7 mouse cellular contexts compared by ENCODE assay signal in genomic region chr17:56957763-56958429, GRCm38 (mm10). TPM values are rescaled to one million over a fixed set of nuclear protein-coding genes. Genes with fewer than 3 reads are reported as not detected.
A peak's percentile ranks its signal among the peaks of the same experiment; 100 is the strongest.
DNase-seq lines count a peak whose midpoint lies in the region; ATAC-seq lines count a peak whose summit lies in the region.

No protein-coding gene starts in this region.

- DNase-seq in 3134 (ENCODE audit: extremely low read depth, insufficient read length, low spot score), result peak; percentile 28
- peak; percentile 47 for DNase-seq in CD4-positive helper T cell, adult 2 months (ENCODE audit: low read depth, low spot score)
- peak; percentile 54 for DNase-seq in lung, postnatal 36 days
- DNase-seq in thymus, postnatal 36 days, result peak; percentile 13 to 35
- no peak for DNase-seq in left cerebral cortex, adult 8-10 months (ENCODE audit: low spot score in 2 of 2)
- DNase-seq in right cerebral cortex, postnatal 10 days (ENCODE audit: low spot score in 2 of 2), result no peak

- ATAC-seq in granulocyte monocyte progenitor cell, adult 5-6 weeks (replicated peaks; ENCODE audit: poor library complexity, severe bottlenecking), result peak; percentile 97

RNA-seq across cellular contexts. Expression of gene Mllt1, which starts 22.7 kb away (rescaled TPM):
- 20.6 and 26.9 TPM in 2 replicates for total RNA-seq in granulocyte monocyte progenitor cell, adult 5-6 weeks (2014; fragmentation: Nextera tagmentation)
- total RNA-seq in granulocyte monocyte progenitor cell, adult 5-6 weeks (2017), result 16.6 and 17.0 TPM in 2 replicates
- 10 to 100 TPM; 67.0 to 82.3 (median 70.8) TPM for total RNA-seq in left cerebral cortex, adult 8-10 months (2022)

RNA-seq across cellular contexts. Expression of gene Acer1, which starts 24.0 kb away (rescaled TPM):
- total RNA-seq in granulocyte monocyte progenitor cell, adult 5-6 weeks (2014; fragmentation: Nextera tagmentation), result not detected in 2 replicates
- total RNA-seq in granulocyte monocyte progenitor cell, adult 5-6 weeks (2017), result not detected in 2 replicates
- not detected for total RNA-seq in left cerebral cortex, adult 8-10 months (2022)

RNA-seq across cellular contexts. Expression of gene Clpp, which starts 32.2 kb away (rescaled TPM):
- 48.8 and 80.1 TPM in 2 replicates for total RNA-seq in granulocyte monocyte progenitor cell, adult 5-6 weeks (2014; fragmentation: Nextera tagmentation)
- total RNA-seq in granulocyte monocyte progenitor cell, adult 5-6 weeks (2017), result 88.7 and 94.7 TPM in 2 replicates
- 10 to 100 TPM; 60.6 to 69.6 (median 65.4) TPM for total RNA-seq in left cerebral cortex, adult 8-10 months (2022)

RNA-seq across cellular contexts. Expression of gene Alkbh7, which starts 39.2 kb away (rescaled TPM):
- total RNA-seq in granulocyte monocyte progenitor cell, adult 5-6 weeks (2014; fragmentation: Nextera tagmentation), result 11.3 and 24.4 TPM in 2 replicates
- 17.3 and 18.7 TPM in 2 replicates for total RNA-seq in granulocyte monocyte progenitor cell, adult 5-6 weeks (2017)
- total RNA-seq in left cerebral cortex, adult 8-10 months (2022), result 10 to 100 TPM; 24.4 to 27.2 (median 26.1) TPM

RNA-seq across cellular contexts. Expression of gene Pspn, which starts 41.9 kb away (rescaled TPM):
- not detected in 2 replicates for total RNA-seq in granulocyte monocyte progenitor cell, adult 5-6 weeks (2014; fragmentation: Nextera tagmentation)
- not detected in 2 replicates for total RNA-seq in granulocyte monocyte progenitor cell, adult 5-6 weeks (2017)
- not detected for total RNA-seq in left cerebral cortex, adult 8-10 months (2022)

Comparison
In these comparisons a context has a peak if more than half of its experiments do, and no peak if none do; other contexts are left out.
1. DNase-seq: peak in 3134 (single experiment), CD4-positive helper T cell, adult 2 months (single experiment), lung, postnatal 36 days (single experiment) and thymus, postnatal 36 days (2 of 2); none in left cerebral cortex, adult 8-10 months (0 of 2) and right cerebral cortex, postnatal 10 days (0 of 2).